Mouse (Mus musculus) MEL (cell line): Measurements from ENCODE around the gene Myo1a.

Source experiments
- CTCF ChIP-seq, 3 experiments: IDR thresholded peaks in 2 of 3; conservative IDR thresholded peaks in 1 of 3; 2 replicates each; pipeline ENCODE4 v1.5.1; 2011 to 2012; ENCODE audit warnings: low read length in 3 of 3, low read depth in 2 of 3, mild to moderate bottlenecking in 2 of 3, improper control_type of control experiment in 1 of 3, inconsistent platforms in 1 of 3, mixed read lengths in 1 of 3, moderate library complexity in 1 of 3; ENCODE audit not compliant: control insufficient read depth in 1 of 3, insufficient read depth in 1 of 3, poor library complexity in 1 of 3, severe bottlenecking in 1 of 3
- EP300 ChIP-seq, 2 experiments: IDR thresholded peaks; 2 replicates each; pipeline ENCODE4 v1.6.1; 2011; ENCODE audit warnings: improper control_type of control experiment in 2 of 2, low read length in 2 of 2, low read depth in 1 of 2, mild to moderate bottlenecking in 1 of 2
- GABPA ChIP-seq: IDR thresholded peaks from 2 replicates; pipeline ENCODE4 v1.6.1; 2012; ENCODE audit warnings: low read depth, mild to moderate bottlenecking, inconsistent platforms, low read length, improper control_type of control experiment, moderate library complexity
- GATA1 ChIP-seq: IDR thresholded peaks from 2 replicates; pipeline ENCODE4 v1.6.1; 2011; ENCODE audit warnings: low read depth, low read length, improper control_type of control experiment
- HCFC1 ChIP-seq: IDR thresholded peaks from 2 replicates; pipeline ENCODE4 v1.6.1; 2012; ENCODE audit warnings: low read depth, mild to moderate bottlenecking, inconsistent platforms, low read length, improper control_type of control experiment, moderate library complexity
- MYB ChIP-seq: IDR thresholded peaks from 2 replicates; pipeline ENCODE4 v1.6.1; 2011; ENCODE audit warnings: mild to moderate bottlenecking, low read depth, low read length, improper control_type of control experiment
- POLR2A ChIP-seq, 2 experiments: IDR thresholded peaks; 2 replicates each; pipeline ENCODE4 v1.6.1; 2011 to 2012; ENCODE audit warnings: low read length in 2 of 2, mild to moderate bottlenecking in 2 of 2, control low read depth in 1 of 2, improper control_type of control experiment in 1 of 2, low read depth in 1 of 2, moderate library complexity in 1 of 2; ENCODE audit not compliant: control insufficient read depth in 1 of 2, insufficient read depth in 1 of 2, poor library complexity in 1 of 2
- RAD21 ChIP-seq: IDR thresholded peaks from 2 replicates; pipeline ENCODE4 v1.6.1; 2011; ENCODE audit warnings: mild to moderate bottlenecking, low read depth, low read length, improper control_type of control experiment
- RCOR1 ChIP-seq: IDR thresholded peaks from 2 replicates; pipeline ENCODE4 v1.6.1; 2012; ENCODE audit warnings: low read depth, mild to moderate bottlenecking, inconsistent platforms, low read length, improper control_type of control experiment
- UBTF ChIP-seq: IDR thresholded peaks from 2 replicates; pipeline ENCODE4 v1.6.1; 2012; ENCODE audit warnings: low read depth, mild to moderate bottlenecking, inconsistent platforms, low read length, improper control_type of control experiment, moderate library complexity, borderline replicate concordance; ENCODE audit not compliant: insufficient read depth

DNA sequence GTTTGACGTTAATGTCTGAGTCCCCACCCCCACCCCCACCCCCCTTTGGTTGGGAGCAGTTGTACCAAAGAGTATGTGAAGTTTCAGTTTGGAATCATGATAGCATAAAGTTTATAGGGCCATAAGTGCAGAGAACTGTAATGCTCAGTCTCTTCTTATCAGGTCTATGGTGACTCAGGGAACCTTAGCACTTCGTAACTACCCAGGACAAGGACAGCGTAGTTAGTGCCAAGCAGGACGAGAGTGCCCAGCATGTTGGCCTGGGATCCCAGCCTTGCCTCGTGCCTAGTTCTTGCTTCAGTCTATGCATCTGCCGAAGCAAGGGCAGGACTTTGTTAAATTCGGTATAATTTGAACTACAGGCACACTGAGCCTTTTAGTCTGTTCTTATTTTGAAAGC lies 9.2 kb upstream of the Myo1a start:
- TF ChIP-seq HCFC1 (no peak), GATA1 (no peak), CTCF (IDR thresholded peaks at IDR 0.05 in 2 of 3, conservative IDR thresholded peaks at IDR 0.05 in 1 of 3; ENCODE audit: control insufficient read depth in 1 of 3, insufficient read depth in 1 of 3, low read depth in 2 of 3, low read length in 3 of 3, poor library complexity in 1 of 3, severe bottlenecking in 1 of 3) (no peak), EP300 (IDR thresholded peaks at IDR 0.05; ENCODE audit: low read depth in 1 of 2, low read length in 2 of 2) (no peak), POLR2A (IDR thresholded peaks at IDR 0.05; ENCODE audit: control insufficient read depth in 1 of 2, insufficient read depth in 1 of 2, low read depth in 1 of 2, low read length in 2 of 2, poor library complexity in 1 of 2) (no peak), UBTF (no peak), GABPA (no peak), RAD21 (no peak), RCOR1 (no peak), MYB (no peak)
